Mouse (Mus musculus) CD4-positive helper T cell, adult 2 months (primary cell): ENCODE data around the gene Rps2.

ENCODE experiments used
- DNase-seq: peaks from one replicate; pipeline ENCODE4 v3.0.0-alpha.2; 2012; ENCODE audit warnings: low read depth, missing footprints, low spot score

Gene Rps2

DNA sequence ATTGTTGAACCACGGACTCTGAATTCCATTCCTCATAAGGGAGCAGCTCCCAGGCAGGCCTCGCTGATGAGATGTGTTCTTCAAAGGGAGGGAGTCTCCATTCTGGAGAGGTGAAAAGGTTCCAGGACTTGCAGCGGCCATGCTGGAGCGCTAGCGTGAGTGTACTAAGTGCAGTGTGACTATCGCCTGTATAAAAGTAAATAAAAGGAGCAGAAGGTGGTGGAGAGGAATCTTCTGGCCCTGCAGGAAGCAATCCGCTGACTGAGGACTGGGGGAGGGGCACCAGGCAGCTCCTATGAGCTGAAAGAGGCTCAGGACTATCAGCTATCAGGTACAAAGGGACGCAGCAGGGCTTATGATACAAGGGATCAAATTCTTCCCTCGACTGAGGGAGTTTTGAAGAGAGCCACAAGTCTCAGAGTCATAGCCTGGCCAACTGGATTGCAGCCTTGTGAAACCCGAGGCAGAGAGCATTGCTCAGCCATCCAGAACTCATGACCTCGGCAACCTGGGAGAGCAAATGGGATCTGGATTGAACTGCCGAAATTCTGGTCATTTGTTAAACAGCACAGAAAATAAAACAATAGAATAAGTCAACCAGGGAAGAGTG, 48.5 kb downstream of the Rps2 start:
- no peak for DNase-seq

DNA sequence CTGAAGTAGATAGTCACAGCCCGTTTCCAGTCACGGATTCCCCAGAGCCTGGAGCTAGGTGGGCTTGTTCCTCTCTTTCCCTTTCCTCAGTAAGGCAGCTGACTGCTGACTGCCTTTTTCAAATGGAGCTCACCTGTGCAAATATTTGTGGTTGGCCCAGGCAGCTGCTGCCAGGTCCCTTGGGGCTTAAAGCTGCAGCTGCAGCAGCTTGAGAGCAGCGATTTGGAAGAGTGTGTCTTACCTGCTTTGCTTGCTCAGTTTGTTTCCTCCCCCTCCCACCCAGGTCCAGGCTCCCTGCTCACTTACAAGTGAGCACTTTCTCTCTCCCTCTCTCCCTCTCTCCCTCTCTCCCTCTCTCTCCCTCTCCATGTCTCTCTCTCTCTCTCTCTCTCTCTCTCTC, 51.2 kb downstream of the Rps2 start:
- no peak for DNase-seq
